Mouse (Mus musculus) brain, embryonic 14.5 days (tissue): ENCODE data around the gene Izumo2.

Experiments
- CTCF ChIP-seq: fragments of 200-500 bp; IDR thresholded peaks from 2 replicates; pipeline ENCODE4 v1.5.1; 2012; ENCODE audit warnings: inconsistent platforms, mild to moderate bottlenecking, moderate library complexity, borderline replicate concordance; ENCODE audit not compliant: insufficient read depth, insufficient read length; ENCODE audit errors: extremely low read depth
- POLR2A ChIP-seq: fragments of 200-500 bp; IDR thresholded peaks from 2 replicates; pipeline ENCODE4 v1.6.1; 2012; ENCODE audit warnings: mild to moderate bottlenecking, inconsistent platforms, borderline replicate concordance; ENCODE audit not compliant: poor library complexity, insufficient read depth, insufficient read length, severe bottlenecking; ENCODE audit errors: extremely low read depth

DNA sequence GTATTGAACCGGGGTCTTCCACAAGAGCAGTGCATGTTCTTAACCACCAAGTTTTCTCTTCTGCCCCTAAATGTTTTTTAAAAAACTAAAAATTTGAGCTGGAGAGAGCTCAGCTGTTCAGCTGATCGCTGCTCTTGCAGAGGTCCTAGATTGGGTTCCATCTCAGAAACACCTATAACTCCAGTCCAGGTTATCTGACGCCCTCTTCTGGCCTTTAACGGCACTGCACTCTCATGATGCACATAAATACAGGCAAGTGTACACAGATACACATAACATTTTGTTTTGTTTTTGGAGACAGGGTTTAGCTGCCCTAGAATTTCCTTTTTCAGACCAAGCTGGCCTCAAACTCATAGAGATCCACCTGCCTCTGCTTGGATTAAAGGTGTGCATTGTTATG lies 34.0 kb upstream of the Izumo2 start:
- TF ChIP-seq POLR2A: no peak
- TF ChIP-seq CTCF: peak; percentile 23; the same call in 1 of the 2 replicates
